Mouse (Mus musculus): Measurements from ENCODE around the gene Rbp3.

Rbp3 gene

GRCm38 (mm10) chr14:33972679-33973078 lies 18.9 kb downstream of the Rbp3 start:
- no peak for DNase-seq (ENCODE audit: low read depth in 2 of 2, low spot score in 2 of 2)

GRCm38 (mm10) chr14:33974752-33975151 lies 20.9 kb downstream of the Rbp3 start:
- DNase-seq (ENCODE audit: low read depth in 2 of 2, low spot score in 2 of 2): no peak

- no peak for DNase-seq (ENCODE audit: low read depth in 2 of 2, low spot score in 2 of 2)
Observed at GRCm38 (mm10) chr14:33977748-33978147, 23.9 kb downstream of the Rbp3 start.

GRCm38 (mm10) chr14:33978604-33979059 lies 24.8 kb downstream of the Rbp3 start, which contains the start of gene Zfp488:
TSS of gene Zfp488 (minus strand) at chr14:33978764.
- DNase-seq (ENCODE audit: low read depth in 2 of 2, low spot score in 2 of 2): no peak

GRCm38 (mm10) chr14:33989201-33989600 lies 35.4 kb downstream of the Rbp3 start:
- DNase-seq (ENCODE audit: low read depth in 2 of 2, low spot score in 2 of 2): no peak

GRCm38 (mm10) chr14:33991971-33992370 lies 38.2 kb downstream of the Rbp3 start:
- no peak for DNase-seq (ENCODE audit: low read depth in 2 of 2, low spot score in 2 of 2)

- no peak for DNase-seq (ENCODE audit: low read depth in 2 of 2, low spot score in 2 of 2)
Observed at GRCm38 (mm10) chr14:33993051-33993450, 39.2 kb downstream of the Rbp3 start.

- no peak for DNase-seq (ENCODE audit: low read depth in 2 of 2, low spot score in 2 of 2)
Observed at GRCm38 (mm10) chr14:33993521-33994289, 39.9 kb downstream of the Rbp3 start.

GRCm38 (mm10) chr14:33997427-33997826 lies 43.6 kb downstream of the Rbp3 start:
- DNase-seq (ENCODE audit: low read depth in 2 of 2, low spot score in 2 of 2): no peak

GRCm38 (mm10) chr14:34000076-34000475 lies 46.3 kb downstream of the Rbp3 start:
- DNase-seq (ENCODE audit: low read depth in 2 of 2, low spot score in 2 of 2): no peak

- DNase-seq (ENCODE audit: low read depth in 2 of 2, low spot score in 2 of 2): no peak
Observed at GRCm38 (mm10) chr14:34001445-34001844, 47.6 kb downstream of the Rbp3 start.

- DNase-seq (ENCODE audit: low read depth in 2 of 2, low spot score in 2 of 2): no peak
Observed at GRCm38 (mm10) chr14:34002358-34002757, 48.6 kb downstream of the Rbp3 start.

Measured in CD8-positive naive resting alpha-beta T cell, adult 2 months (primary cell).